Mouse (Mus musculus) layer of hippocampus, adult 2 months (tissue): ENCODE measurements around the gene Ccn1. TPM values are rescaled to one million over a fixed set of nuclear protein-coding genes. Genes with fewer than 3 reads are reported as not detected.

Source experiments
- DNase-seq, 2 experiments: peaks; one replicate each; pipeline ENCODE4 v3.0.0; 2022; ENCODE audit warnings: low spot score in 2 of 2
- H3K27ac ChIP-seq: fragments of 200-600 bp; 2 replicates; pipeline ENCODE4 v1.8.1; 2022
- H3K4me3 ChIP-seq: fragments of 200-600 bp; 2 replicates; pipeline ENCODE4 v1.8.1; 2022; ENCODE audit warnings: mild to moderate bottlenecking
- CTCF ChIP-seq: fragments of 200-600 bp; conservative IDR thresholded peaks from 2 replicates; pipeline ENCODE4 v1.8.1; 2022; ENCODE audit warnings: antibody characterized with exemption, mild to moderate bottlenecking, moderate library complexity
- total RNA-seq, 2 experiments: library from RNA; stranded (reverse); gene quantifications; 2 replicates each; pipeline ENCODE4 v1.2.3; 2021

The Ccn1 gene
- total RNA-seq, 2 experiments from 2014 or later = 3.6 to 4.0 TPM

GRCm38 (mm10) chr3:145656993-145657713 lies 7.4 kb upstream of the Ccn1 start:
- Histone ChIP-seq H3K27ac (no peak overlapping the region), H3K4me3 (no peak overlapping the region)
- no peak for DNase-seq
- no peak for TF ChIP-seq CTCF

GRCm38 (mm10) chr3:145654944-145655343 lies 5.2 kb upstream of the Ccn1 start:
- no peak overlapping the region for H3K4me3 ChIP-seq
- DNase-seq = no peak
- H3K27ac ChIP-seq = no peak overlapping the region
- no peak for TF ChIP-seq CTCF

GRCm38 (mm10) chr3:145654028-145654427 lies 4.2 kb upstream of the Ccn1 start:
- TF ChIP-seq CTCF = no peak
- no peak overlapping the region for H3K27ac ChIP-seq

GRCm38 (mm10) chr3:145653191-145653940 lies 3.6 kb upstream of the Ccn1 start:
- Histone ChIP-seq H3K27ac (peak overlapping the region; percentile 64; the same call in 1 of the 2 replicates), H3K4me3 (peak overlapping the region; percentile 54)
- TF ChIP-seq CTCF = peak; percentile 27
- no peak for DNase-seq

More at GRCm38 (mm10) chr3:145654028-145654427, 4.2 kb upstream of the Ccn1 start:
- DNase-seq = no peak
- H3K4me3 ChIP-seq = no peak overlapping the region

- peak overlapping the region; percentile 64; the same call in 1 of the 2 replicates for H3K27ac ChIP-seq
- no peak for TF ChIP-seq CTCF
- no peak for DNase-seq
These were observed 2.7 kb upstream of the Ccn1 start for GRCm38 (mm10) chr3:145652322-145653131.

GRCm38 (mm10) chr3:145651978-145652321 lies 2.2 kb upstream of the Ccn1 start:
- no peak for DNase-seq
- Histone ChIP-seq H3K4me3 (no peak overlapping the region), H3K27ac (peak overlapping the region; percentile 64; the same call in 1 of the 2 replicates)
- no peak for TF ChIP-seq CTCF

More at GRCm38 (mm10) chr3:145652322-145653131, 2.7 kb upstream of the Ccn1 start:
- H3K4me3 ChIP-seq = peak overlapping the region; percentile 54

GRCm38 (mm10) chr3:145651029-145651977 lies 1.5 kb upstream of the Ccn1 start:
- no peak for DNase-seq
- H3K27ac ChIP-seq = no peak overlapping the region
- TF ChIP-seq CTCF = no peak
- peak overlapping the region; percentile 2; the same call in 1 of the 2 replicates for H3K4me3 ChIP-seq

- DNase-seq = no peak
- no peak for TF ChIP-seq CTCF
- H3K4me3 ChIP-seq = peak overlapping the region; percentile 56
- H3K27ac ChIP-seq = peak overlapping the region; percentile 77
These were observed 674 bp upstream of the Ccn1 start for GRCm38 (mm10) chr3:145650298-145651011.

- DNase-seq = no peak
- TF ChIP-seq CTCF = peak; percentile 56
- H3K27ac ChIP-seq = peak overlapping the region; percentile 77
- H3K4me3 ChIP-seq = peak overlapping the region; percentile 56
These were observed 560 bp downstream of the Ccn1 start for GRCm38 (mm10) chr3:145648991-145649851.
